Mouse (Mus musculus): ENCODE measurements around the gene Fosl1. TPM values are rescaled to one million over a fixed set of nuclear protein-coding genes. Genes with fewer than 3 reads are reported as not detected.
A peak's percentile ranks its signal among the peaks of the same experiment; 100 is the strongest.

The Fosl1 gene
- polyA plus RNA-seq, 1 experiment = 0.36 TPM

GRCm38 (mm10) chr19:5475069-5475714, 27.8 kb downstream of the Fosl1 start:
- TF ChIP-seq POLR2A (IDR thresholded peaks at IDR 0.05; ENCODE audit: borderline replicate concordance, extremely low read depth, low read depth, low read length) = no peak
- no peak for TF ChIP-seq CTCF (IDR thresholded peaks at IDR 0.05; ENCODE audit: insufficient read depth, low read length)
- Histone ChIP-seq H3K4me3 (replicated peaks; ENCODE audit: extremely low read depth, low read depth, low read length) (peak overlapping the region; percentile 47), H3K4me1 (ENCODE audit: control insufficient read depth, insufficient read depth, low read length) (peaks cover 4% of the 10 kb centered on the region; the same call in 1 of the 2 replicates)
- 29% methylated on average over 13 of the region's 13 CpGs for WGBS
- DNase-seq = no peak

DNA sequence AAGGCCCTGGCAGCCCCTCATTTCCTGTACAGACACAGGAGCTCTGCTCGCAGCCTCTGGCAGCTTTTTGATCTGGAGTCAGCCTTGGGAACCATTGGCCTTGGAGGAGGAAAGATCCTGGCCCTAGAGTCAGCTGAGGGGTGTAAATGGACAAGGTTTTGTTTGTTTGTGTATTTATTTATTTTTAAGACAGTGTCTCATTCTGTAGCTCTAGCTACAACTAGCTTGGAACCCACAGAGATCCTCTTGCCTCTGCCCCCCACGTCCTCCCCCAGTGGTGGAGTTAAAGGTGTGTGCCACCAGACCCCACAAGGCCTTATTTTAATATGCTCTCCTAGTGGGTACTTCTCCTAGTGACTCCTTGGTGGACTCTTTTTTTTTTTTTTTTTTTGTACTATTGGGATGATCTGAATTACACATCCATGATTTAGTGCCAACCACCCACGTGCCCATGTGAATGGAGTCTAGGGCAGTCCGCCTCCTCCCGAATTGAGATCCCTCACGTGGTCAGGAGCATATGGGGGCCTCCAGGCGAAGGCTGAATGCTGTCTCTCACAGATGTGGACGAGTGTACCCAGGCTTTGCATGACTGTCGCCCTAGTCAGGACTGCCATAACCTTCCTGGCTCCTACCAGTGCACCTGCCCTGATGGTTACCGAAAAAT, 29.8 kb downstream of the Fosl1 start:
- Histone ChIP-seq H3K4me3 (replicated peaks; ENCODE audit: extremely low read depth, low read depth, low read length) (no peak overlapping the region), H3K4me1 (ENCODE audit: control insufficient read depth, insufficient read depth, low read length) (peaks cover 4% of the 10 kb centered on the region; the same call in 1 of the 2 replicates)
- no peak for DNase-seq
- TF ChIP-seq CTCF (IDR thresholded peaks at IDR 0.05; ENCODE audit: insufficient read depth, low read length) = no peak
- TF ChIP-seq POLR2A (IDR thresholded peaks at IDR 0.05; ENCODE audit: borderline replicate concordance, extremely low read depth, low read depth, low read length) = no peak
- WGBS = 84% methylated on average over 10 of the region's 10 CpGs

GRCm38 (mm10) chr19:5477668-5478300, 30.4 kb downstream of the Fosl1 start:
- TF ChIP-seq CTCF (IDR thresholded peaks at IDR 0.05; ENCODE audit: insufficient read depth, low read length) (no peak), POLR2A (IDR thresholded peaks at IDR 0.05; ENCODE audit: borderline replicate concordance, extremely low read depth, low read depth, low read length) (no peak)
- DNase-seq = no peak
- Histone ChIP-seq H3K4me3 (replicated peaks; ENCODE audit: extremely low read depth, low read depth, low read length) (no peak overlapping the region), H3K4me1 (ENCODE audit: control insufficient read depth, insufficient read depth, low read length) (peaks cover 4% of the 10 kb centered on the region; the same call in 1 of the 2 replicates)
- WGBS = 87% methylated on average over 18 of the region's 18 CpGs

- 85% methylated on average over 10 of the region's 10 CpGs for WGBS
- DNase-seq = no peak
- TF ChIP-seq POLR2A (IDR thresholded peaks at IDR 0.05; ENCODE audit: borderline replicate concordance, extremely low read depth, low read depth, low read length) (no peak), CTCF (IDR thresholded peaks at IDR 0.05; ENCODE audit: insufficient read depth, low read length) (no peak)
- no peaks in the 10 kb centered on the region for H3K4me1 ChIP-seq (ENCODE audit: control insufficient read depth, insufficient read depth, low read length)
- no peak overlapping the region for H3K4me3 ChIP-seq (replicated peaks; ENCODE audit: extremely low read depth, low read depth, low read length)
Measured at GRCm38 (mm10) chr19:5480016-5480415, 32.7 kb downstream of the Fosl1 start.

DNA sequence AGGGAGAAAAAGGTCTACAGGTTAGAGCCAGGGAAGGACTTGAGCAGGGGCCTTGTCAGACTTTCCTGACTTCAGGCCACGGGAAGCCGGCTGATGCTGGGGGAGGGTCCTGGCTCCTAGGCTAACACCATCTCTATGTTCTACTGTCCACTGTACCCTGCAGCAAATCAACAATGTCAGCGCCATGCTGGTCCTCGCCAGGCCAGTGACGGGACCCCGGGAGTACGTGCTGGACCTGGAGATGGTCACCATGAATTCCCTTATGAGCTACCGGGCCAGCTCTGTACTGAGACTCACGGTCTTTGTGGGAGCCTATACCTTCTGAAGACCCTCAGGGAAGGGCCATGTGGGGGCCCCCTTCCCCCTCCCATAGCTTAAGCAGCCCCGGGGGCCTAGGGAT, 34.1 kb downstream of the Fosl1 start:
- no peak for TF ChIP-seq POLR2A (IDR thresholded peaks at IDR 0.05; ENCODE audit: borderline replicate concordance, extremely low read depth, low read depth, low read length)
- TF ChIP-seq CTCF (IDR thresholded peaks at IDR 0.05; ENCODE audit: insufficient read depth, low read length) = no peak
- no peaks in the 10 kb centered on the region for H3K4me1 ChIP-seq (ENCODE audit: control insufficient read depth, insufficient read depth, low read length)
- DNase-seq = no peak
- no peak overlapping the region for H3K4me3 ChIP-seq (replicated peaks; ENCODE audit: extremely low read depth, low read depth, low read length)
- 91% methylated on average over 10 of the region's 10 CpGs for whole genome bisulfite sequencing

GRCm38 (mm10) chr19:5483386-5484359, 36.3 kb downstream of the Fosl1 start:
- TF ChIP-seq POLR2A (IDR thresholded peaks at IDR 0.05; ENCODE audit: borderline replicate concordance, extremely low read depth, low read depth, low read length) = no peak
- no peak for TF ChIP-seq CTCF (IDR thresholded peaks at IDR 0.05; ENCODE audit: insufficient read depth, low read length)
- H3K4me3 ChIP-seq (replicated peaks; ENCODE audit: extremely low read depth, low read depth, low read length) = no peak overlapping the region
- 85% methylated on average over 19 of the region's 19 CpGs for WGBS
- DNase-seq = no peak
- peaks cover 5% of the 10 kb centered on the region; the same call in 1 of the 2 replicates for H3K4me1 ChIP-seq (ENCODE audit: control insufficient read depth, insufficient read depth, low read length)

DNA sequence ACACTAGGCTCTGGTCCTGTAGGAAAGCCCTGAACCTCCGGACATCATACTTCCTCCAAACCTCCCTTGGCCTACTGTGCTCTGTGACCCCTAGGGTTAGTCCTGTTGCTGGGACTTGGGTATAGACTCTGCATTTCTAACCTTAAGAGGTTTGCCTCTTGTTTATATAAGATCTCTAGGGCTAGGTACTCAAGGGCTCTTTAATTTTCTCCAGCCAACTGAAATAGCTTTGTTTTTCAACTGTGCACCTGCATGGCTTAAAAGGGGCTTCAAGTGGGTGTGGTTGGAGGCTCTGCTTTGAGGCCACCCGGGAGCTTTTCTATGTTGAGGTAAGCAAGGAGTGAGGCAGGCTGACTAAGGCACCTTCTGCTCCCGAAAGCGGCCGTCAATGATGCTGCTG, 37.1 kb downstream of the Fosl1 start:
- H3K4me3 ChIP-seq (replicated peaks; ENCODE audit: extremely low read depth, low read depth, low read length) = no peak overlapping the region
- peaks cover 5% of the 10 kb centered on the region; the same call in 1 of the 2 replicates for H3K4me1 ChIP-seq (ENCODE audit: control insufficient read depth, insufficient read depth, low read length)
- 77% methylated on average over 5 of the region's 5 CpGs for WGBS
- DNase-seq = no peak
- TF ChIP-seq CTCF (IDR thresholded peaks at IDR 0.05; ENCODE audit: insufficient read depth, low read length) (no peak), POLR2A (IDR thresholded peaks at IDR 0.05; ENCODE audit: borderline replicate concordance, extremely low read depth, low read depth, low read length) (no peak)

GRCm38 (mm10) chr19:5485371-5485770, 38.0 kb downstream of the Fosl1 start:
- no peak for TF ChIP-seq CTCF (IDR thresholded peaks at IDR 0.05; ENCODE audit: insufficient read depth, low read length)
- no peak for TF ChIP-seq POLR2A (IDR thresholded peaks at IDR 0.05; ENCODE audit: borderline replicate concordance, extremely low read depth, low read depth, low read length)
- DNase-seq = no peak
- Histone ChIP-seq H3K4me3 (replicated peaks; ENCODE audit: extremely low read depth, low read depth, low read length) (no peak overlapping the region), H3K4me1 (ENCODE audit: control insufficient read depth, insufficient read depth, low read length) (peaks cover 5% of the 10 kb centered on the region; the same call in 1 of the 2 replicates)
- 62% methylated on average over 8 of the region's 8 CpGs for WGBS

GRCm38 (mm10) chr19:5485821-5486220, 38.5 kb downstream of the Fosl1 start:
- no peak for DNase-seq
- H3K4me3 ChIP-seq (replicated peaks; ENCODE audit: extremely low read depth, low read depth, low read length) = no peak overlapping the region

More at GRCm38 (mm10) chr19:5485821-5486220, 38.5 kb downstream of the Fosl1 start:
- peaks cover 5% of the 10 kb centered on the region; the same call in 1 of the 2 replicates for H3K4me1 ChIP-seq (ENCODE audit: control insufficient read depth, insufficient read depth, low read length)
- TF ChIP-seq POLR2A (IDR thresholded peaks at IDR 0.05; ENCODE audit: borderline replicate concordance, extremely low read depth, low read depth, low read length) = no peak
- TF ChIP-seq CTCF (IDR thresholded peaks at IDR 0.05; ENCODE audit: insufficient read depth, low read length) = no peak
- 88% methylated on average over 7 of the region's 7 CpGs for WGBS

Data from lung, adult 2 months (tissue).